In genomic region chr1:153493931-153494330, GRCm38 (mm10) we compare ENCODE assay signal across 28 mouse cellular contexts. TPM values are rescaled to one million over a fixed set of nuclear protein-coding genes. Genes with fewer than 3 reads are reported as not detected.
A peak's percentile ranks its signal among the peaks of the same experiment; 100 is the strongest.
DNase-seq lines count a peak whose midpoint lies in the region; ATAC-seq and TF ChIP-seq lines count a peak whose summit lies in the region.
"Had no signal": no experiment of that assay in that cellular context is flagged by ENCODE, and none has a peak within 500 bp of the region (broad histone marks: within the 10 kb centered on the region; RNA-seq: fewer than 3 reads in every experiment).

No protein-coding gene starts in this region.

- in situ Hi-C loops in ES-E14 (cut with MboI; ENCODE audit: low sequenced_read_pairs in 2 of 2, unreplicated experiment in 2 of 2): no loop called here

- no peak overlapping the region for H3K4me2 ChIP-seq in liver, embryonic 11.5 days
- H3K4me2 ChIP-seq: embryonic facial prominence, embryonic 12.5 days; embryonic facial prominence, embryonic 15.5 days; forebrain, embryonic 13.5 days; heart, embryonic 11.5 days; heart, embryonic 15.5 days; hindbrain, embryonic 13.5 days; intestine, embryonic 15.5 days had no signal

- no peak for TF ChIP-seq CTCF in E14TG2a.4 (conservative IDR thresholded peaks at IDR 0.05; ENCODE audit: low read length)
- no peak for TF ChIP-seq CTCF in cerebellum, adult 2 months (IDR thresholded peaks at IDR 0.05; ENCODE audit: borderline replicate concordance, insufficient read depth, low read depth, low read length)

- H3K4me1 ChIP-seq in liver, embryonic 11.5 days (replicated peaks; ENCODE audit: control insufficient read depth, insufficient read depth, low read length): no peaks in the 10 kb centered on the region
- peaks cover 86% of the 10 kb centered on the region for H3K4me1 ChIP-seq in E14TG2a.4 (replicated peaks; ENCODE audit: low read depth, low read length)
- peaks cover 12 to 18% of the 10 kb centered on the region in 2 experiments; a peak in 3 of 4 replicates for H3K4me1 ChIP-seq in ES-E14 (ENCODE audit: control insufficient read depth in 2 of 2, insufficient read depth in 2 of 2, low read length in 2 of 2, poor library complexity in 1 of 2)
- no peaks in the 10 kb centered on the region for H3K4me1 ChIP-seq in cerebellum, adult 2 months (ENCODE audit: control insufficient read depth, insufficient read depth, low read length)
- H3K4me1 ChIP-seq: embryonic facial prominence, embryonic 12.5 days; embryonic facial prominence, embryonic 15.5 days; forebrain, embryonic 13.5 days; heart, embryonic 15.5 days; hindbrain, embryonic 10.5 days; hindbrain, embryonic 13.5 days; intestine, embryonic 15.5 days had no signal

- ATAC-seq in liver, embryonic 11.5 days (replicated peaks; ENCODE audit: low FRiP score): no peak
- ATAC-seq: activated CD4-positive, CD25-positive, alpha-beta regulatory T cell, adult 4 months; forebrain, embryonic 13.5 days; forebrain, embryonic 16.5 days; hindbrain, embryonic 16.5 days; intestine, embryonic 15.5 days; Patski had no signal

- H3K9ac ChIP-seq in liver, embryonic 11.5 days (ENCODE audit: low read depth, low read length): no peak overlapping the region
- H3K9ac ChIP-seq in ES-E14 (ENCODE audit: insufficient read depth, low read depth, low read length, poor library complexity, severe bottlenecking): no peak overlapping the region; the same call in 1 of the 2 replicates
- H3K9ac ChIP-seq: embryonic facial prominence, embryonic 12.5 days; embryonic facial prominence, embryonic 15.5 days; forebrain, embryonic 13.5 days; heart, embryonic 15.5 days; hindbrain, embryonic 13.5 days; intestine, embryonic 15.5 days had no signal

- H3K27me3 ChIP-seq in liver, embryonic 11.5 days (replicated peaks; ENCODE audit: control insufficient read depth, insufficient read depth, low read length): no peaks in the 10 kb centered on the region
- H3K27me3 ChIP-seq in E14TG2a.4 (ENCODE audit: insufficient read depth, low read length): no peaks in the 10 kb centered on the region
- no peaks in the 10 kb centered on the region for H3K27me3 ChIP-seq in cerebellum, adult 2 months (ENCODE audit: control insufficient read depth, insufficient read depth, low read length)
- H3K27me3 ChIP-seq: embryonic facial prominence, embryonic 12.5 days; embryonic facial prominence, embryonic 15.5 days; forebrain, embryonic 13.5 days; heart, embryonic 15.5 days; hindbrain, embryonic 13.5 days; intestine, embryonic 15.5 days; Patski had no signal

- DNase-seq in embryo, embryonic 11 days: peak; percentile 18
- DNase-seq in embryo, embryonic 10.5 days (ENCODE audit: low spot score): no peak
- DNase-seq in liver: peak; percentile 9
- no peak for DNase-seq in liver, embryonic 11.5 days (ENCODE audit: low spot score)
- DNase-seq in ES-E14 (ENCODE audit: low read depth, low spot score): peak; percentile 47
- no peak for DNase-seq in cerebellum, adult 2 months
- DNase-seq in cerebellum, adult 8-10 months: no peak
- DNase-seq: cerebellum, adult 18-20 months; cerebellum, postnatal 10 days; cerebellum, postnatal 36 days; gastrocnemius, postnatal 10 days; gastrocnemius, postnatal 36 days; heart, postnatal 10 days; heart, postnatal 36 days had no signal

- TF ChIP-seq POLR2A in cerebellum, adult 2 months (IDR thresholded peaks at IDR 0.05; ENCODE audit: borderline replicate concordance, insufficient read depth, low read length): no peak

- H3K4me3 ChIP-seq in liver, embryonic 11.5 days (ENCODE audit: low read depth, low read length): no peak overlapping the region
- H3K4me3 ChIP-seq in E14TG2a.4 (replicated peaks; ENCODE audit: low read length) (peak overlapping the region; percentile 39), ES-E14 (ENCODE audit: insufficient read depth in 1 of 2, low read depth in 1 of 2, low read length in 2 of 2, poor library complexity in 1 of 2, severe bottlenecking in 1 of 2) (peak overlapping the region; percentile 5 to 22; a peak in 2 of 4 replicates)
- no peak overlapping the region for H3K4me3 ChIP-seq in cerebellum, adult 2 months (replicated peaks; ENCODE audit: insufficient read depth, low read depth, low read length)
- H3K4me3 ChIP-seq: embryonic facial prominence, embryonic 12.5 days; embryonic facial prominence, embryonic 15.5 days; forebrain, embryonic 13.5 days; heart, embryonic 15.5 days; hindbrain, embryonic 10.5 days; hindbrain, embryonic 13.5 days; intestine, embryonic 15.5 days had no signal

- H3K9me3 ChIP-seq in liver, embryonic 11.5 days (ENCODE audit: control insufficient read depth, low read length): no peaks in the 10 kb centered on the region
- H3K9me3 ChIP-seq in E14TG2a.4 (ENCODE audit: low read length) (no peaks in the 10 kb centered on the region), ES-E14 (ENCODE audit: control insufficient read depth, insufficient read depth, low read depth, low read length) (no peaks in the 10 kb centered on the region)
- H3K9me3 ChIP-seq: embryonic facial prominence, embryonic 12.5 days; embryonic facial prominence, embryonic 15.5 days; forebrain, embryonic 13.5 days; G1E; heart, embryonic 15.5 days; hindbrain, embryonic 10.5 days; hindbrain, embryonic 13.5 days; intestine, embryonic 15.5 days had no signal

- no peak overlapping the region for H3K27ac ChIP-seq in liver, embryonic 11.5 days (ENCODE audit: low read depth, low read length)
- peak overlapping the region; percentile 94; the same call in 1 of the 2 replicates for H3K27ac ChIP-seq in ES-E14 (ENCODE audit: insufficient read depth, low read depth, low read length, poor library complexity, severe bottlenecking)
- H3K27ac ChIP-seq in cerebellum, adult 2 months (ENCODE audit: insufficient read depth, low read length): no peak overlapping the region
- H3K27ac ChIP-seq: embryonic facial prominence, embryonic 12.5 days; embryonic facial prominence, embryonic 15.5 days; forebrain, embryonic 13.5 days; heart, embryonic 15.5 days; hindbrain, embryonic 10.5 days; hindbrain, embryonic 13.5 days; intestine, embryonic 15.5 days had no signal

- 33% methylated on average over 6 of the region's 6 CpGs for WGBS in liver, embryonic 11.5 days
- 16% methylated on average over 6 of the region's 6 CpGs for WGBS in cerebellum, adult 2 months

- no peaks in the 10 kb centered on the region for H3K36me3 ChIP-seq in liver, embryonic 11.5 days (ENCODE audit: control insufficient read depth, insufficient read depth, low read length)
- no peaks in the 10 kb centered on the region for H3K36me3 ChIP-seq in E14TG2a.4 (ENCODE audit: insufficient read depth, low read length)
- H3K36me3 ChIP-seq in ES-E14 (ENCODE audit: control insufficient read depth, insufficient read depth, low read length, poor library complexity, severe bottlenecking): no peaks in the 10 kb centered on the region
- H3K36me3 ChIP-seq: embryonic facial prominence, embryonic 12.5 days; embryonic facial prominence, embryonic 15.5 days; G1E; heart, embryonic 15.5 days; hindbrain, embryonic 10.5 days; hindbrain, embryonic 13.5 days; intestine, embryonic 15.5 days had no signal

TF ChIP-seq in ES-E14, 5 proteins besides CTCF, POLR2A, EP300 and RAD21:
- TF ChIP-seq CHD2 (IDR thresholded peaks at IDR 0.05; ENCODE audit: low read depth, low read length): no peak
TF ChIP-seq in ES-E14: peak in this region for 0.

RNA-seq across cellular contexts. Expression of gene Dhx9, which starts 6.5 kb away (rescaled TPM):
- polyA plus RNA-seq in liver, embryonic 11.5 days (2014; fragmentation: Nextera tagmentation; extraction: Ambion mirVana): 12.9 and 16.0 TPM in 2 replicates
- 142 and 160 TPM in 2 replicates for total RNA-seq in ES-E14 (2012; rRNA removed)
- 57.5 and 63.0 TPM in 2 replicates for polyA plus RNA-seq in cerebellum, adult 2 months (2012; rRNA removed)

RNA-seq across cellular contexts. Expression of gene Npl, which starts 55.9 kb away (rescaled TPM):
- 8.0 and 11.0 TPM in 2 replicates for polyA plus RNA-seq in liver, embryonic 11.5 days (2014; fragmentation: Nextera tagmentation; extraction: Ambion mirVana)
- total RNA-seq in ES-E14 (2012; rRNA removed): 7.1 and 15.6 TPM in 2 replicates
- polyA plus RNA-seq in cerebellum, adult 2 months (2012; rRNA removed): 2.9 and 3.8 TPM in 2 replicates
- polyA plus RNA-seq: activated CD4-positive, CD25-positive, alpha-beta regulatory T cell, adult 4 months had no signal

Comparison
In these comparisons a context has a peak if more than half of its experiments do, and no peak if none do; other contexts are left out.
1. DNase-seq: peak in embryo, embryonic 11 days (single experiment), liver (single experiment) and ES-E14 (single experiment); none in embryo, embryonic 10.5 days (single experiment), liver, embryonic 11.5 days (single experiment), cerebellum, adult 2 months (0 of 2) and cerebellum, adult 8-10 months (single experiment).
2. H3K4me3 ChIP-seq: peak in E14TG2a.4 (single experiment) and ES-E14 (2 of 2); none in liver, embryonic 11.5 days (single experiment) and cerebellum, adult 2 months (single experiment).